ENCODE assay signal across 8 mouse cellular contexts in the genomic region with DNA sequence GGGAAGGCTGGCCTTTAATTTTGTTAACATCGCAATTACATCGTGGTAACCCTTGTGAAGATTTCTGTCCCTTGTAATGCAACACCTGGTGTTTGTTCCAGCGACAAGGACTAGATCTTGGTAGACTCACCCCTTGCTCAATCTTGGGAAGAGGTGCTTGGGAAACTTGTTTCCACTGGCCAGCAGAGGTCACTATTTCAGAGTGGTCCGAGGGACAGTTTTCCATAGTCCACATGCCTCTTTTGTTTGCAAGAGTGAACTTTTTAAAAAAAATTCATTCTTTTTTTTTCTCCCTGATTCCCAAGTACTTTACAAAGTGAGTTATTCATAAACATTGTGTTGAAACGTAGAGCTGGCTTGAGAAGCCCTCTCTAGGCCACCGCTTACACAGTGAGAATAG. TPM values are rescaled to one million over a fixed set of nuclear protein-coding genes. Genes with fewer than 3 reads are reported as not detected.
DNase-seq lines count a peak whose midpoint lies in the region; ATAC-seq lines count a peak whose summit lies in the region.

No protein-coding gene starts in this region.

- no peak overlapping the region for H3K4me2 ChIP-seq in hindbrain, embryonic 11.5 days (replicated peaks; ENCODE audit: low read depth, low read length)
- no peak overlapping the region for H3K4me2 ChIP-seq in hindbrain, embryonic 16.5 days (ENCODE audit: low read length)

- peaks cover 2% of the 10 kb centered on the region; the same call in 1 of the 2 replicates for H3K4me1 ChIP-seq in hindbrain, embryonic 11.5 days (replicated peaks; ENCODE audit: control insufficient read depth, insufficient read depth, low read length)
- no peaks in the 10 kb centered on the region; the same call in 1 of the 2 replicates for H3K4me1 ChIP-seq in hindbrain, embryonic 16.5 days (ENCODE audit: control insufficient read depth, insufficient read depth, low read depth, low read length)

- H3K9ac ChIP-seq in hindbrain, embryonic 11.5 days (ENCODE audit: low read depth, low read length) = no peak overlapping the region
- no peak overlapping the region for H3K9ac ChIP-seq in hindbrain, embryonic 16.5 days (ENCODE audit: low read depth, low read length)

- no peak overlapping the region for H3K27ac ChIP-seq in hindbrain, embryonic 11.5 days (ENCODE audit: low read depth, low read length)
- no peak overlapping the region for H3K27ac ChIP-seq in hindbrain, embryonic 16.5 days (ENCODE audit: low read depth, low read length)

- no peaks in the 10 kb centered on the region for H3K36me3 ChIP-seq in hindbrain, embryonic 11.5 days (ENCODE audit: control insufficient read depth, insufficient read depth, low read length)
- no peaks in the 10 kb centered on the region for H3K36me3 ChIP-seq in hindbrain, embryonic 16.5 days (ENCODE audit: control insufficient read depth, insufficient read depth, low read length)

- no peaks in the 10 kb centered on the region for H3K9me3 ChIP-seq in hindbrain, embryonic 11.5 days (ENCODE audit: control insufficient read depth, low read length)
- H3K9me3 ChIP-seq in hindbrain, embryonic 16.5 days (ENCODE audit: control insufficient read depth, low read length) = no peaks in the 10 kb centered on the region

- no peak overlapping the region for H3K4me3 ChIP-seq in hindbrain, embryonic 11.5 days (ENCODE audit: low read depth, low read length)
- no peak overlapping the region for H3K4me3 ChIP-seq in hindbrain, embryonic 16.5 days (ENCODE audit: low read length)

- 22% methylated on average over 6 of the region's 6 CpGs for WGBS in hindbrain, embryonic 11.5 days
- WGBS in hindbrain, embryonic 16.5 days = 22% methylated on average over 6 of the region's 6 CpGs

- no peaks in the 10 kb centered on the region for H3K27me3 ChIP-seq in hindbrain, embryonic 11.5 days (ENCODE audit: control insufficient read depth, insufficient read depth, low read length)
- no peaks in the 10 kb centered on the region for H3K27me3 ChIP-seq in hindbrain, embryonic 16.5 days (replicated peaks; ENCODE audit: control insufficient read depth, insufficient read depth, low read length)

- no peak for ATAC-seq in hindbrain, embryonic 11.5 days (ENCODE audit: low FRiP score)
- ATAC-seq in hindbrain, embryonic 16.5 days = no peak
- ATAC-seq in inflammation-experienced regulatory T-cells, adult 6 months = no peak

- DNase-seq in hindbrain, embryonic 11.5 days (ENCODE audit: low spot score) = peak; percentile 73
- DNase-seq in MN1 (ENCODE audit: low spot score) = peak; percentile 46
- DNase-seq in embryo, embryonic 10.5 days (ENCODE audit: low spot score) = peak; percentile 84
- DNase-seq in kidney, adult 8-10 months = peak; percentile 22 to 47
- peak; percentile 57 for DNase-seq in lung, postnatal 14 days
- no peak for DNase-seq in ovary, postnatal 36 days (ENCODE audit: low spot score)

RNA-seq across cellular contexts. Expression of a gene that starts 12.2 kb away (rescaled TPM):
- 4.0 and 6.3 TPM in 2 replicates for polyA plus RNA-seq in hindbrain, embryonic 11.5 days (2014; fragmentation: Nextera tagmentation; extraction: Ambion mirVana)
- 1.3 and 2.4 TPM in 2 replicates for polyA plus RNA-seq in hindbrain, embryonic 16.5 days (2015; fragmentation: Nextera tagmentation; extraction: Ambion mirVana)
- polyA plus RNA-seq in inflammation-experienced regulatory T-cells, adult 6 months (2017; shearing (Covaris generic)) = under 1 TPM in 1 of 3 experiments, not detected in 2; 0.30 TPM

RNA-seq across cellular contexts. Expression of a gene that starts 54.6 kb away (rescaled TPM):
- polyA plus RNA-seq in hindbrain, embryonic 11.5 days (2014; fragmentation: Nextera tagmentation; extraction: Ambion mirVana) = 34.2 and 42.8 TPM in 2 replicates
- polyA plus RNA-seq in hindbrain, embryonic 16.5 days (2015; fragmentation: Nextera tagmentation; extraction: Ambion mirVana) = 18.2 and 21.1 TPM in 2 replicates
- polyA plus RNA-seq in inflammation-experienced regulatory T-cells, adult 6 months (2017; shearing (Covaris generic)) = 10 to 100 TPM in 1 of 3 experiments, 1 to 10 TPM in 2; 3.7 to 10.5 (median 4.3) TPM
